Mouse (Mus musculus): ENCODE results near the gene Tsg101.

DNA sequence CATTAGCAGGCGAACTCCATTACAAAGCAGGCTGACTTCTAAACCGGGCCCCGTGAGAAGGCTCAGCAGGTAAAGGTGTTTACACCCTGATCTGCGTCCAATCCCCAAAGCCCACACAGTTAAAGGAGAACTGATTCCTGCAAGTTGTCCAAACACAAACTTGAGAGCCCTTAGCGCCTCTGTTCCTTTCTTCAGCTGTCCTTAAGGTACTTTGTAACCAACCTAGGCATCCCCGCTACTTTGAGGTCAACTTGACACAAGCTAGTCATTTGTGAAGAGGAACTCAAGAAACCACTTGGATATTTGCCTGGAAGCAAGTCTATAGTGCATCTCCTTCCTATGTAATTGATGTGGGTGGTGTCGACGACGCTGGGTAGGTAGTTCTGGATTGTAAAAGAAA is 62.3 kb downstream of the Tsg101 start:
- no peak for TF ChIP-seq MYOD1 (IDR thresholded peaks at IDR 0.05; ENCODE audit: control insufficient read depth, insufficient read length, low read depth)
- TF ChIP-seq CTCF (IDR thresholded peaks at IDR 0.05; ENCODE audit: control insufficient read depth, insufficient read depth, insufficient read length) = no peak
- TF ChIP-seq USF1 (IDR thresholded peaks at IDR 0.05; ENCODE audit: low read depth) = no peak
